Mouse (Mus musculus) cerebellum, adult 9-10 months (tissue): ENCODE measurements around the gene Gucy2d.

ENCODE experiments used
- DNase-seq: peaks from one replicate; pipeline ENCODE4 v3.0.0; 2022

Gene Gucy2d

DNA sequence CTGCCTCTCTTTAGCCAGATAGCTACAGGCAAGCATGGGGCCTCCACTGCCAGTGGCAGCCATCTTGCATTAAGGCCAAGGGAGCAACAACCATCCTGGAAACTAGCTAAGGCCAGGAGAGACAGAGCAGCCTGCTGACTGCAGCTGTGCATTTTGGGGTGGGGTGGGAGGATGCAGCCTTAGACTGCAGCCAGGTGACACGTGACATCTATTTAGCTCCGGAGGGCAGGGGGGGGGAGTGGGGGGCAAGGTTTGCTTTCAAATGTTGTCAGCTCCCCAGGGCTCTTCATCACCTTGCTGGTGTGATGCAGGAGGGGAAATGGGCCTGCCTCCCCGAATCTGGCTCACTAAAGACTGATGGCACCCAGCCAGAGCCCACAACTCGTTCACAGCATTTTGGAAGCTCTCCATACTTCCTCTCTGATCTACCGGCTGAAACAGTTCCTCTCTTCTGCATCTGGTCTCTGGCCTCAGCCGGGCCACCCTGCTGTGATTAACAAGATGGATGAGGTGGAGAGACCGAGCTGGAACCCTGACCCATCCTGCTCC, 83.7 kb downstream of the Gucy2d start:
- peak; percentile 22 for DNase-seq

DNA sequence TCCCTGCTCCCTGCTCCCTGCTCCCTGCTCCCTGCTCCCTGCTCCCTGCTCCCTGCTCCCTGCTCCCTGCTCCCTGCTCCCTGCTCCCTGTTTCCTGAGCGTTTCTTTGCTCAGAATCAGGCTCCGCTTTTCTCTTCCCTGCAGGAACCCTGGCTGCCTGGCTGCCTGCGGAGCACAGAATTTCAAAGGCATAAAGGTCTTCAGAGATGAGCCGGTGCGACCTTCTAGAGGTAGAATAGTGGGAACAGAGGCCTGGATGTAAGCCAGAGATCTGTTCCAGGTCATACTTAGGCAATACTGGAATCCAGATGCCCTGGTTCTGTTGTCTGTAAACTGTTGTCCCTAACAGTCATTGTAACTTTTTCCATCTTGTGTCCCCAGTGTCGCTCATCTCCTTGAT, 84.2 kb downstream of the Gucy2d start:
- no peak for DNase-seq

DNA sequence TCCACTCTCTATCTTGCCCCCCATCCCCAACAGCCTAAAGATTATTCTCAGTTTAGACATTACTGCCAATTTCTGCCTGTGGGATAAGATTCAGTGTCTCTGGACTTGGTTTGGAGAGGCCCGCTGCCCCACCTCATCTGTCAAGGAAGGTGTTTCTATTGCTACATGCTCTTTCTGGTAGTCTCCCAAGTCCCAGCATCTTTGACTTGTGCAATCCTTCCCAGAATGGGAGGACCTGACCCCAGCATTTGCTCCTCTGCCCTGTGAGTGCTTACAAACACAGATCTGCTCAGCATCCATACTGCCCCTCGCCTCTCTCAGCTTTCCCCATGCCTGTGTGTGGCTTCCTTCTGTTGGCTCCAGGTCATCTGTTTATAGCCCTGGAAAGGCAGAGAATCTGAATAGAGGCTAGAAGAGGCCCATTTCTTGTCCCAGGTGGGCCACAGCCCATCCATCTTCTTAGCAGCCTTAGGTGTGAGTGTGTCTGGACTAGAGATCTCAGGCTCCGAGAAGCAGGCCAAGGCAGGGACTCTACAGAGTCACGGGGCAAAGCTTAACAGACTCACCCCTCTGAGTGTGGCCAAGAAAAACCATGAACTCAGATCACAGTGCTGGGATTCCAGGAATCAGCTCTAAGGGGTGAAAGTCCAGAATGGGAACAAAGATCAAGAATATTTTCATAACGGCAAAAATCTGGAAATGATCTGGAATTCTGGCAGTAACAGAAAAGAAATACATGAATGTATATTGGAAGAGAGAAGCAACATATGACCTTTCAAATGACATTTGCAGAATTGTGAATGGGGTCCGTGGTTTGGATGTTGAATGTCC, 84.9 kb downstream of the Gucy2d start:
- no peak for DNase-seq
